Mouse (Mus musculus): Measurements from ENCODE around the gene Zmynd15.

DNA sequence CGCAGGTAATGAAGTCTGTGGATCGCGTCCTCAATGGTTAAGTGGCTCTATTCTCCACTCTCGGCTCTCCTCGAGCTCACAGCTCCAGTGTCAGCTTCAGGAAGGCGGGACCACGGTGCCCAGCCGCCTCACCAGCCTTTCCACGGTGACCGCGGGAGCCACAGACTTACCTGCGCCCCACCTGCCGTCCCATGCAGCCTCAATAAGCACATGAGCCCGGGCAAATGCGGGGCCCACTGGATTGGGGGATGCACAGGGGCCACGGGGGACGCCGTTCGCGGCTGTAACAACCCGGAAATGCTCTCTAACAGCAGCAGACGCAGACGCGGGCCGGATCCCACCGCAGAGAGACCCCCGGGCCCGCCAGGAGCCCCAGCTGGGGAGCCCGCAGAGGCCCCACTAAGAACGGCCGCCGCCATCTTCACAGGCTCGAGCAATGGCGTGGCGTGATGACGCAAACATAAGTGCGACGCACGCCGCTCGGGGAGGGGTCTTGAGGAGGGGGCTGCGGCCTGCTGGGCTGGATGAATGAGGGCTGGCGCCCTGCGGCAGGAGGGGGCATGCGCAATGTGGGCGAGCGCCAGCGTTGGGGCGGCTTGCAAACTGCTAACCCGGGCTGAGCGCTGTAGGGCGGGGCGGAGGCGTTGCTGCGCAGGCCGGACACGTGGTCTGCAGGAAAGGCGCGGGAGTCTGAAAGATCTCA is 49.5 kb upstream of the Zmynd15 start, which contains the start of gene Pelp1:
- no peak for TF ChIP-seq CTCF (IDR thresholded peaks at IDR 0.05; ENCODE audit: insufficient read depth, low read length)
- peak; percentile 66; the same call in 1 of the 2 replicates for TF ChIP-seq POLR2A (IDR thresholded peaks at IDR 0.05; ENCODE audit: borderline replicate concordance, extremely low read depth, low read depth, low read length)

Measured in lung, adult 2 months (tissue).